Mouse (Mus musculus) liver, embryonic 11.5 days (tissue): ENCODE results near the gene Mvb12a. TPM values are rescaled to one million over a fixed set of nuclear protein-coding genes. Genes with fewer than 3 reads are reported as not detected.

Experiments
- ATAC-seq: fragments of 200-750 bp; cut with Nextera tagmentation; replicated peaks from 2 replicates; pipeline ENCODE4 v1.8.0; 2017; ENCODE audit warnings: moderate number of reproducible peaks, mild to moderate bottlenecking, moderate TSS enrichment, moderate library complexity; ENCODE audit not compliant: low FRiP score
- DNase-seq: peaks from one replicate; pipeline ENCODE4 v3.0.0-alpha.2; 2017; ENCODE audit warnings: low spot score
- H3K27ac ChIP-seq: fragments of 300-500 bp; sonication (generic); 2 replicates; pipeline ENCODE4 v1.5.1; 2014; ENCODE audit warnings: mild to moderate bottlenecking, low read depth, low read length, control low read depth
- H3K27me3 ChIP-seq: fragments of 300-500 bp; sonication (generic); replicated peaks from 2 replicates; pipeline ENCODE4 v1.6.1; 2014; ENCODE audit warnings: low read length, mixed read lengths; ENCODE audit not compliant: control insufficient read depth, insufficient read depth
- H3K36me3 ChIP-seq: fragments of 300-500 bp; sonication (generic); 2 replicates; pipeline ENCODE4 v1.6.1; 2014; ENCODE audit warnings: mild to moderate bottlenecking, low read length, moderate library complexity, mixed read lengths; ENCODE audit not compliant: control insufficient read depth, insufficient read depth
- H3K4me1 ChIP-seq: fragments of 300-500 bp; sonication (generic); replicated peaks from 2 replicates; pipeline ENCODE4 v1.6.1; 2014; ENCODE audit warnings: low read length, mixed read lengths; ENCODE audit not compliant: control insufficient read depth, insufficient read depth
- H3K4me2 ChIP-seq: fragments of 300-500 bp; sonication (generic); 2 replicates; pipeline ENCODE4 v1.6.1; 2014; ENCODE audit warnings: mild to moderate bottlenecking, control low read depth, moderate library complexity
- H3K4me3 ChIP-seq: fragments of 300-500 bp; sonication (generic); 2 replicates; pipeline ENCODE4 v1.5.1; 2014; ENCODE audit warnings: low read depth, low read length, control low read depth
- H3K9ac ChIP-seq: fragments of 300-500 bp; sonication (generic); 2 replicates; pipeline ENCODE4 v1.6.1; 2014; ENCODE audit warnings: low read depth, low read length, control low read depth
- H3K9me3 ChIP-seq: fragments of 300-500 bp; sonication (generic); 2 replicates; pipeline ENCODE4 v1.6.1; 2016; ENCODE audit warnings: low read length, inconsistent platforms, mixed read lengths; ENCODE audit not compliant: control insufficient read depth
- WGBS: fragments of 180-500 bp; shearing (Covaris S2); extraction: QIAGEN DNeasy Blood & Tissue Kit; methylation state at CpG from one replicate; pipeline ENCODE4 v1.1.7; 2014; 5-methylcytosine and 5-hydroxymethylcytosine counted together
- polyA plus RNA-seq: library from polyadenylated mRNA; unstranded; fragments of >200 nt; fragmentation: Nextera tagmentation; extraction: Ambion mirVana; gene quantifications from 2 replicates; pipeline ENCODE4 v1.2.1, GENCODE M21; 2014

Gene Mvb12a
- polyA plus RNA-seq, 1 experiment from 2014 or later, result 71.0 TPM

DNA sequence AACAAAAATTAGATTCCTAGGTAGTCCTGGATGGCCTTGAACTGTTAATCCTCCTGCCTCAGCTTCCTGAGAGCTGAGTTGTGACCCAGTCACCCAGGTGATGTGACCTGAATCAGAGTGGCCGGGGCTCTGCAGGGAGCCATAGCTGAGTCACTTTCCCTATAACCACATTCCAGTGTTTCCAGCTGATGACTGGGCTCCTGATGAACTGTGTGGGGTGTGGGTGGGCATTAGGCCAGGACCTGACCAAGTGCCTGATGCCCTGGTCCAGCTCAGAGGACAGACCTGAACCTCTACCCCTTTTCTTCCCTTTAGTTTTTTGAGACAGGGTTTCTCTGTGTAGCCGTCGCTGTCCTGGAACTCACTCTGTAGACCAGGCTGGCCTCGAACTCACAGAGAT lies 37.4 kb upstream of the Mvb12a start:
- Histone ChIP-seq H3K9me3 (no peaks in the 10 kb centered on the region), H3K4me3 (no peak overlapping the region), H3K27ac (no peak overlapping the region), H3K36me3 (no peaks in the 10 kb centered on the region), H3K4me2 (no peak overlapping the region), H3K9ac (no peak overlapping the region), H3K27me3 (peaks cover 35% of the 10 kb centered on the region), H3K4me1 (peaks cover 6% of the 10 kb centered on the region; the same call in 1 of the 2 replicates)
- no peak for DNase-seq
- ATAC-seq, result no peak
- WGBS, result 92% methylated on average over 4 of the region's 4 CpGs

DNA sequence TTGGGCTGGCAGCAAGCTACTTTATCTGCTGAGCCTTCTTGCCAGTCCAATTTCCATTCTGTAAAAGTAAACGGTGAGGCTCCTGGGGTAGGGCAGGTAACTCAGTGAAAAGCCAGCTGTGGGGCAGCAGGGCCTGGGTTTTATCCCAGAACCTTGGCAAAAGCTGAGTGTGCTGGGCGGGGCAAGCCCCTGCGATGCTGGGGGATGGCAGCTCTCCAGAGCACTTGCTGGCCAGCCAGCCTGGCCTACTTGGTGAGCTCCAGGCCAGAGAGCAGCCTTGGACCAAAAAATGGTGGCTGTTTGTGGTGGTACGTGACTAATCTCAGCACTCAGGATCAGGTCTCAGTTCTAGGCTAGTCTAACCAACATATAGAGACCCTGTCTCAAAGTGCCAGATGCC lies 36.7 kb upstream of the Mvb12a start:
- Histone ChIP-seq H3K9me3 (no peaks in the 10 kb centered on the region), H3K4me1 (peaks cover 7% of the 10 kb centered on the region), H3K4me3 (no peak overlapping the region), H3K27me3 (peaks cover 35% of the 10 kb centered on the region), H3K9ac (no peak overlapping the region), H3K4me2 (no peak overlapping the region), H3K36me3 (no peaks in the 10 kb centered on the region), H3K27ac (no peak overlapping the region)
- WGBS, result 73% methylated on average over 4 of the region's 4 CpGs
- ATAC-seq (no peak), DNase-seq (no peak)

DNA sequence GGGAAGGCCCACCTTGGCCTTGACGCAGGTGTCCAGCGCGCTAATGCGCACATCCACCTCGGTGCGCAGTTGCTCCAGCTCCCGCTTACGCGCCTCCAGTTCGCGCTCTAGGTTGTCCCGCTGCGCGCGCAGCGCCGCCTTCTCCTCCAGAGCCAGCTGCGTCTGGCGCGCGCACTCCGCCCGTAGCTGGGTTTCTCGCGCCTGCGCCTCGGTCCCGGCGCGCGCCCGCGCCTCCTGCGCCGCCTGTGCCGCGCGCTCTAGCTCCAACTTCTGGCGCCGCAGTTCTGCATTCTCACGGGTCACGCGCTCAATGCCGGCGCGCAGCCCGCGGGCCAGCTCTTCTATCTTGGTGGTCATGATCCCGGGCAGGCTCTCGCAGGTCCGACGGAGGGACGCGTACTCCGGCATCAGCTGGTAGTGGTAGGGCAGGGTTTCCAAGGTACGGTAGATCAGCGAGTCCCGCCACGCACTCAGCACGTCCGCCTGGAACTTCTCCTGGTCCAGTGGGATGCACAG lies 35.1 kb upstream of the Mvb12a start:
- DNase-seq, result peak; percentile 79
- H3K27ac ChIP-seq, result no peak overlapping the region
- H3K27me3 ChIP-seq, result peaks cover 35% of the 10 kb centered on the region

GRCm38 (mm10) chr8:71509316-71509715 lies 33.4 kb upstream of the Mvb12a start:
- ATAC-seq (no peak), DNase-seq (no peak)
- Histone ChIP-seq H3K27me3 (peaks cover 35% of the 10 kb centered on the region), H3K27ac (no peak overlapping the region), H3K9me3 (no peaks in the 10 kb centered on the region), H3K36me3 (no peaks in the 10 kb centered on the region), H3K9ac (no peak overlapping the region), H3K4me3 (no peak overlapping the region), H3K4me2 (peak overlapping the region; percentile 35; the same call in 1 of the 2 replicates), H3K4me1 (peaks cover 20% of the 10 kb centered on the region)
- 67% methylated on average over 2 of the region's 2 CpGs for WGBS

More for the DNA sequence above, 35.1 kb upstream of the Mvb12a start:
- no peak overlapping the region for H3K9ac ChIP-seq
- peak overlapping the region; percentile 48 for H3K4me3 ChIP-seq
- peak; percentile 48 for ATAC-seq
- no peaks in the 10 kb centered on the region for H3K36me3 ChIP-seq
- WGBS, result 1% methylated on average over 61 of the region's 61 CpGs
- H3K9me3 ChIP-seq, result no peaks in the 10 kb centered on the region
- H3K4me2 ChIP-seq, result peak overlapping the region; percentile 65
- H3K4me1 ChIP-seq, result peaks cover 17% of the 10 kb centered on the region

DNA sequence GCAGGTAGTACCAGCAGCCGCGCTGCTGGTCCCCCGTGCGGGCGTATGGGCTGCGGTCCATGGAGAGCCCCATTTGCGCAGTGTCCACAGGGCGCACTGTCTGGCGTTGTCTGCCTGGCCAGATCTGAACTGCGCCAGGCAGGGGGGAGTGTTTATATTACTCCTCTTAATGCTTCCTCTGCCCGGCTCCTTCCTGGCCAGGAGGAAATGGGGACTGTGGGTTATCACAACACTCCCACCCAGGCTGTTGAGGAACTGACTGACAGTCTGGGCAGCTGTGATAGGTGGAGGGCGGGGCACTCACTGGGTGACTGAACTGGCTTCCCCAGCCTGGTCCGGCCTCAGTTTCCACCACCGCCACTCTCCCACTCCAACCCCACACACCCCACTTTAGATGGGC lies 31.1 kb upstream of the Mvb12a start, which contains the start of gene Plvap:
Gene Plvap (minus strand): TSS at position 109 of the 400 bp plus-strand sequence.
- peak within 1 kb of the TSS; percentile 57 for H3K4me2 ChIP-seq
- H3K4me1 ChIP-seq, result peaks cover 20% of the 10 kb centered on the region
- ATAC-seq (peak; percentile 89), DNase-seq (no peak)
- 10% methylated on average over 14 of the region's 14 CpGs for WGBS
- no peak within 1 kb of the TSS; the same call in 1 of the 2 replicates for H3K9ac ChIP-seq
- H3K9me3 ChIP-seq, result no peaks in the 10 kb centered on the region
- H3K36me3 ChIP-seq, result no peaks in the 10 kb centered on the region
- peaks cover 28% of the 10 kb centered on the region for H3K27me3 ChIP-seq
- H3K4me3 ChIP-seq, result peak within 1 kb of the TSS; percentile 36
- H3K27ac ChIP-seq, result peak within 1 kb of the TSS; percentile 2

- Histone ChIP-seq H3K9me3 (no peaks in the 10 kb centered on the region), H3K4me1 (peaks cover 22% of the 10 kb centered on the region), H3K36me3 (no peaks in the 10 kb centered on the region), H3K9ac (no peak overlapping the region), H3K27me3 (peaks cover 12% of the 10 kb centered on the region), H3K4me2 (no peak overlapping the region), H3K4me3 (no peak overlapping the region), H3K27ac (no peak overlapping the region)
- DNase-seq, result no peak
- no peak for ATAC-seq
- 42% methylated on average over 15 of the region's 15 CpGs for WGBS
Observed at GRCm38 (mm10) chr8:71513018-71513754, 29.5 kb upstream of the Mvb12a start.

DNA sequence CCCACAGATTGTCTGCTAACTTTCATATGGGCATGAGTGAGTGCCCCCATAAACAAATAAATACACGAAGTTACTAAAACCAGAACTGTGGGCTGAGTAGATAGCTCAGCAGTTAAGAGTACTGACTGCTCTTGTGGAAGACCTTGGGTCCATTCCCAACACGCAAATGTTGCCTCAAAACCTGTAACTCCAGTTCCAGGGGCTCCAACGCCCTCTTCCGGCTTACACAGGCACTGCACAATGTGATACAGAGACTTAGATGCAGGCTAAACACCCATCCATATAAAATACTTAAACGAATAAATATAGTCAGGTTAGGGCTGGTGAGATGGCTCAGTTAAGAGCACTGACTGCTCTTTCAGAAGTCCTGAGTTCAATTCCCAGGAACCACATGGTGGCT lies 27.7 kb upstream of the Mvb12a start:
- Histone ChIP-seq H3K27ac (no peak overlapping the region), H3K4me1 (peaks cover 22% of the 10 kb centered on the region), H3K4me3 (no peak overlapping the region), H3K4me2 (no peak overlapping the region), H3K36me3 (no peaks in the 10 kb centered on the region), H3K27me3 (no peaks in the 10 kb centered on the region), H3K9me3 (no peaks in the 10 kb centered on the region), H3K9ac (no peak overlapping the region)
- DNase-seq (no peak), ATAC-seq (no peak)
- 76% methylated on average over 5 of the region's 5 CpGs for WGBS

- H3K4me2 ChIP-seq, result no peak overlapping the region
- H3K4me3 ChIP-seq, result no peak overlapping the region
- H3K27me3 ChIP-seq, result no peaks in the 10 kb centered on the region
- no peak overlapping the region for H3K9ac ChIP-seq
- H3K36me3 ChIP-seq, result no peaks in the 10 kb centered on the region
- H3K27ac ChIP-seq, result no peak overlapping the region
- H3K4me1 ChIP-seq, result peaks cover 14% of the 10 kb centered on the region
- ATAC-seq (no peak), DNase-seq (no peak)
- WGBS, result 29% methylated on average over 6 of the region's 6 CpGs
- H3K9me3 ChIP-seq, result no peaks in the 10 kb centered on the region
Observed at GRCm38 (mm10) chr8:71516786-71517185, 25.9 kb upstream of the Mvb12a start.
